ENCODE assay signal across 13 mouse cellular contexts in genomic region chr11:116282912-116283521, GRCm38 (mm10). TPM values are rescaled to one million over a fixed set of nuclear protein-coding genes. Genes with fewer than 3 reads are reported as not detected.
A peak's percentile ranks its signal among the peaks of the same experiment; 100 is the strongest.
DNase-seq lines count a peak whose midpoint lies in the region; ATAC-seq and TF ChIP-seq lines count a peak whose summit lies in the region.
"Had no signal": no experiment of that assay in that cellular context is flagged by ENCODE, and none has a peak within 500 bp of the region (broad histone marks: within the 10 kb centered on the region; RNA-seq: fewer than 3 reads in every experiment).

No protein-coding gene starts in this region.

- no peaks in the 10 kb centered on the region; the same call in 1 of the 2 replicates for H3K4me1 ChIP-seq in forebrain, postnatal 0 days (ENCODE audit: insufficient read depth)
- peaks cover 7% of the 10 kb centered on the region for H3K4me1 ChIP-seq in forebrain, embryonic 12.5 days
- H3K4me1 ChIP-seq in midbrain, embryonic 11.5 days (ENCODE audit: control insufficient read depth, insufficient read depth, low read length): peaks cover 11% of the 10 kb centered on the region
- H3K4me1 ChIP-seq in midbrain, embryonic 10.5 days: peaks cover 23% of the 10 kb centered on the region
- peaks cover 24% of the 10 kb centered on the region for H3K4me1 ChIP-seq in hindbrain, embryonic 15.5 days (replicated peaks)
- peaks cover 18% of the 10 kb centered on the region for H3K4me1 ChIP-seq in neural tube, embryonic 15.5 days

- H3K4me2 ChIP-seq in forebrain, postnatal 0 days (ENCODE audit: low read depth): peak overlapping the region; percentile 7; the same call in 1 of the 2 replicates
- no peak overlapping the region for H3K4me2 ChIP-seq in forebrain, embryonic 12.5 days
- H3K4me2 ChIP-seq in midbrain, embryonic 11.5 days: no peak overlapping the region
- peak overlapping the region; percentile 13 for H3K4me2 ChIP-seq in hindbrain, embryonic 15.5 days
- H3K4me2 ChIP-seq in neural tube, embryonic 15.5 days: peak overlapping the region; percentile 16

- DNase-seq in forebrain, postnatal 0 days: no peak
- DNase-seq in midbrain, embryonic 11.5 days (ENCODE audit: low spot score, missing footprints): peak; percentile 82
- no peak for DNase-seq in midbrain, embryonic 10.5 days (ENCODE audit: low spot score)
- DNase-seq in adrenal gland, postnatal 4 days (ENCODE audit: low spot score in 2 of 2): no peak
- DNase-seq in adrenal gland, postnatal 25 days: no peak
- DNase-seq: lung, adult 18-20 months had no signal

- H3K27me3 ChIP-seq in forebrain, postnatal 0 days (ENCODE audit: insufficient read depth, low read length): peaks cover 41% of the 10 kb centered on the region
- H3K27me3 ChIP-seq in forebrain, embryonic 12.5 days: peaks cover 65% of the 10 kb centered on the region
- H3K27me3 ChIP-seq in midbrain, embryonic 11.5 days (ENCODE audit: control insufficient read depth, insufficient read depth, low read length): peaks cover 53% of the 10 kb centered on the region
- peaks cover 66% of the 10 kb centered on the region for H3K27me3 ChIP-seq in midbrain, embryonic 10.5 days (ENCODE audit: low read depth, poor library complexity, severe bottlenecking)
- H3K27me3 ChIP-seq in hindbrain, embryonic 15.5 days: peaks cover 58% of the 10 kb centered on the region
- H3K27me3 ChIP-seq in neural tube, embryonic 15.5 days (replicated peaks): peaks cover 63% of the 10 kb centered on the region

- ATAC-seq in forebrain, postnatal 0 days: peak; percentile 26; the same call in 1 of the 2 replicates
- no peak for ATAC-seq in forebrain, embryonic 12.5 days (ENCODE audit: low FRiP score)
- ATAC-seq in midbrain, embryonic 11.5 days (ENCODE audit: low FRiP score): no peak
- ATAC-seq in hindbrain, embryonic 15.5 days (ENCODE audit: low FRiP score, low read depth): no peak
- ATAC-seq in neural tube, embryonic 15.5 days (ENCODE audit: low FRiP score): no peak
- ATAC-seq: inflammation-experienced regulatory T-cells, adult 6 months; Patski had no signal

- no peak for TF ChIP-seq CTCF in forebrain, postnatal 0 days (IDR thresholded peaks at IDR 0.05; ENCODE audit: low read depth)

- WGBS in forebrain, postnatal 0 days: 12% methylated on average over 48 of the region's 48 CpGs
- 10% methylated on average over 48 of the region's 48 CpGs for WGBS in forebrain, embryonic 12.5 days
- WGBS in midbrain, embryonic 11.5 days: 12% methylated on average over 48 of the region's 48 CpGs
- WGBS in midbrain, embryonic 10.5 days: 12% methylated on average over 48 of the region's 48 CpGs
- WGBS in hindbrain, embryonic 15.5 days: 10% methylated on average over 48 of the region's 48 CpGs
- WGBS in neural tube, embryonic 15.5 days: 10% methylated on average over 48 of the region's 48 CpGs

- H3K4me3 ChIP-seq in forebrain, postnatal 0 days (ENCODE audit: low read depth, low read length): no peak overlapping the region
- no peak overlapping the region for H3K4me3 ChIP-seq in forebrain, embryonic 12.5 days (replicated peaks)
- no peak overlapping the region for H3K4me3 ChIP-seq in midbrain, embryonic 11.5 days (ENCODE audit: low read depth, low read length)
- H3K4me3 ChIP-seq in midbrain, embryonic 10.5 days: no peak overlapping the region
- H3K4me3 ChIP-seq in hindbrain, embryonic 15.5 days: 0 out of 2 replicates have a peak overlapping the region, but pooled peaks have one; percentile 14
- peak overlapping the region; percentile 7; the same call in 1 of the 2 replicates for H3K4me3 ChIP-seq in neural tube, embryonic 15.5 days (replicated peaks)

- no peak overlapping the region for H3K27ac ChIP-seq in forebrain, postnatal 0 days (ENCODE audit: low read depth, low read length)
- H3K27ac ChIP-seq in forebrain, embryonic 12.5 days: no peak overlapping the region
- H3K27ac ChIP-seq in midbrain, embryonic 11.5 days (ENCODE audit: low read depth, low read length): no peak overlapping the region
- H3K27ac ChIP-seq in midbrain, embryonic 10.5 days (replicated peaks): no peak overlapping the region
- H3K27ac ChIP-seq in hindbrain, embryonic 15.5 days (replicated peaks): no peak overlapping the region
- H3K27ac ChIP-seq in neural tube, embryonic 15.5 days (replicated peaks): no peak overlapping the region

- H3K9ac ChIP-seq in forebrain, postnatal 0 days: no peak overlapping the region
- no peak overlapping the region for H3K9ac ChIP-seq in forebrain, embryonic 12.5 days
- H3K9ac ChIP-seq in midbrain, embryonic 11.5 days (ENCODE audit: low read length): no peak overlapping the region
- no peak overlapping the region for H3K9ac ChIP-seq in hindbrain, embryonic 15.5 days
- H3K9ac ChIP-seq in neural tube, embryonic 15.5 days (replicated peaks): no peak overlapping the region

- H3K36me3 ChIP-seq in forebrain, postnatal 0 days (ENCODE audit: insufficient read depth): peaks cover 8% of the 10 kb centered on the region
- H3K36me3 ChIP-seq in forebrain, embryonic 12.5 days (replicated peaks): peaks cover 9% of the 10 kb centered on the region; the same call in 1 of the 2 replicates
- no peaks in the 10 kb centered on the region for H3K36me3 ChIP-seq in midbrain, embryonic 11.5 days (ENCODE audit: control insufficient read depth, insufficient read depth, low read length)
- peaks cover 10% of the 10 kb centered on the region for H3K36me3 ChIP-seq in midbrain, embryonic 10.5 days
- peaks cover 7% of the 10 kb centered on the region; the same call in 1 of the 2 replicates for H3K36me3 ChIP-seq in hindbrain, embryonic 15.5 days
- H3K36me3 ChIP-seq in neural tube, embryonic 15.5 days: peaks cover 10% of the 10 kb centered on the region

- H3K9me3 ChIP-seq in forebrain, postnatal 0 days (ENCODE audit: low read length): no peaks in the 10 kb centered on the region
- 0 out of 2 replicates have a peak, but pooled peaks cover 4% of the 10 kb centered on the region for H3K9me3 ChIP-seq in forebrain, embryonic 12.5 days
- H3K9me3 ChIP-seq in midbrain, embryonic 11.5 days (ENCODE audit: control insufficient read depth, low read length): no peaks in the 10 kb centered on the region
- H3K9me3 ChIP-seq in midbrain, embryonic 10.5 days (replicated peaks): no peaks in the 10 kb centered on the region
- no peaks in the 10 kb centered on the region for H3K9me3 ChIP-seq in hindbrain, embryonic 15.5 days
- no peaks in the 10 kb centered on the region for H3K9me3 ChIP-seq in neural tube, embryonic 15.5 days (replicated peaks)

RNA-seq across cellular contexts. Expression of gene Galr2, which starts 2.3 kb away (rescaled TPM):
- total RNA-seq in forebrain, postnatal 0 days (2014; rRNA removed): not detected in 2 replicates
- 0.20 and 0.36 TPM in 2 replicates for polyA plus RNA-seq in forebrain, postnatal 0 days (2015; fragmentation: Nextera tagmentation; extraction: Ambion mirVana)
- 0.19 and 0.46 TPM in 2 replicates for polyA plus RNA-seq in forebrain, embryonic 12.5 days (2016; fragmentation: Nextera tagmentation; extraction: Ambion mirVana)
- polyA plus RNA-seq in midbrain, embryonic 11.5 days (2014; fragmentation: Nextera tagmentation; extraction: Ambion mirVana): 0.07 and 0.34 TPM in 2 replicates
- polyA plus RNA-seq in midbrain, embryonic 10.5 days (2016; fragmentation: Nextera tagmentation; extraction: Ambion mirVana): 0.09 and 0.12 TPM in 2 replicates
- polyA plus RNA-seq in hindbrain, embryonic 15.5 days (2015; fragmentation: Nextera tagmentation; extraction: Ambion mirVana): 0.51 and 0.68 TPM in 2 replicates
- polyA plus RNA-seq in neural tube, embryonic 15.5 days (2015; fragmentation: Nextera tagmentation; extraction: Ambion mirVana): 0.47 and 0.52 TPM in 2 replicates
- total RNA-seq in adrenal gland, postnatal 4 days (2021): under 1 TPM; 0.20 to 0.28 TPM
- total RNA-seq in adrenal gland, postnatal 25 days (2021): not detected in 2 replicates
- total RNA-seq: layer of hippocampus, postnatal 25 days; monocyte, adult 5-6 weeks had no signal
- polyA plus RNA-seq: inflammation-experienced regulatory T-cells, adult 6 months had no signal

RNA-seq across cellular contexts. Expression of gene Srp68, which starts 9.0 kb away (rescaled TPM):
- 18.5 and 24.5 TPM in 2 replicates for total RNA-seq in forebrain, postnatal 0 days (2014; rRNA removed)
- 42.4 and 51.3 TPM in 2 replicates for polyA plus RNA-seq in forebrain, postnatal 0 days (2015; fragmentation: Nextera tagmentation; extraction: Ambion mirVana)
- polyA plus RNA-seq in forebrain, embryonic 12.5 days (2016; fragmentation: Nextera tagmentation; extraction: Ambion mirVana): 84.8 and 86.5 TPM in 2 replicates
- polyA plus RNA-seq in midbrain, embryonic 11.5 days (2014; fragmentation: Nextera tagmentation; extraction: Ambion mirVana): 72.8 and 78.6 TPM in 2 replicates
- 96.1 and 106 TPM in 2 replicates for polyA plus RNA-seq in midbrain, embryonic 10.5 days (2016; fragmentation: Nextera tagmentation; extraction: Ambion mirVana)
- 63.9 and 66.1 TPM in 2 replicates for polyA plus RNA-seq in hindbrain, embryonic 15.5 days (2015; fragmentation: Nextera tagmentation; extraction: Ambion mirVana)
- polyA plus RNA-seq in neural tube, embryonic 15.5 days (2015; fragmentation: Nextera tagmentation; extraction: Ambion mirVana): 64.2 and 77.9 TPM in 2 replicates
- total RNA-seq in adrenal gland, postnatal 4 days (2021): 10 to 100 TPM; 79.7 to 81.2 TPM
- 68.1 and 70.9 TPM in 2 replicates for total RNA-seq in adrenal gland, postnatal 25 days (2021)

RNA-seq across cellular contexts. Expression of gene Exoc7, which starts 24.0 kb away (rescaled TPM):
- 91.9 and 103 TPM in 2 replicates for total RNA-seq in forebrain, postnatal 0 days (2014; rRNA removed)
- polyA plus RNA-seq in forebrain, postnatal 0 days (2015; fragmentation: Nextera tagmentation; extraction: Ambion mirVana): 133 and 144 TPM in 2 replicates
- polyA plus RNA-seq in forebrain, embryonic 12.5 days (2016; fragmentation: Nextera tagmentation; extraction: Ambion mirVana): 73.3 and 78.8 TPM in 2 replicates
- 59.9 and 61.3 TPM in 2 replicates for polyA plus RNA-seq in midbrain, embryonic 11.5 days (2014; fragmentation: Nextera tagmentation; extraction: Ambion mirVana)
- 57.6 and 71.6 TPM in 2 replicates for polyA plus RNA-seq in midbrain, embryonic 10.5 days (2016; fragmentation: Nextera tagmentation; extraction: Ambion mirVana)
- polyA plus RNA-seq in hindbrain, embryonic 15.5 days (2015; fragmentation: Nextera tagmentation; extraction: Ambion mirVana): 106 and 108 TPM in 2 replicates
- 113 and 114 TPM in 2 replicates for polyA plus RNA-seq in neural tube, embryonic 15.5 days (2015; fragmentation: Nextera tagmentation; extraction: Ambion mirVana)
- total RNA-seq in adrenal gland, postnatal 4 days (2021): 10 to 100 TPM; 80.2 to 88.5 TPM
- total RNA-seq in adrenal gland, postnatal 25 days (2021): 53.6 and 77.1 TPM in 2 replicates

RNA-seq across cellular contexts. Expression of gene Evpl, which starts 45.1 kb away (rescaled TPM):
- total RNA-seq in forebrain, postnatal 0 days (2014; rRNA removed): 1.5 and 2.3 TPM in 2 replicates
- 0.49 and 1.1 TPM in 2 replicates for polyA plus RNA-seq in forebrain, postnatal 0 days (2015; fragmentation: Nextera tagmentation; extraction: Ambion mirVana)
- 0.61 and 0.65 TPM in 2 replicates for polyA plus RNA-seq in forebrain, embryonic 12.5 days (2016; fragmentation: Nextera tagmentation; extraction: Ambion mirVana)
- polyA plus RNA-seq in midbrain, embryonic 11.5 days (2014; fragmentation: Nextera tagmentation; extraction: Ambion mirVana): 0.26 TPM in 2 replicates
- polyA plus RNA-seq in midbrain, embryonic 10.5 days (2016; fragmentation: Nextera tagmentation; extraction: Ambion mirVana): 0.32 and 0.57 TPM in 2 replicates
- polyA plus RNA-seq in hindbrain, embryonic 15.5 days (2015; fragmentation: Nextera tagmentation; extraction: Ambion mirVana): 1.0 and 1.1 TPM in 2 replicates
- 1.00 and 1.9 TPM in 2 replicates for polyA plus RNA-seq in neural tube, embryonic 15.5 days (2015; fragmentation: Nextera tagmentation; extraction: Ambion mirVana)
- 1 to 10 TPM; 2.2 to 4.3 TPM for total RNA-seq in adrenal gland, postnatal 4 days (2021)
- 1.00 and 1.5 TPM in 2 replicates for total RNA-seq in adrenal gland, postnatal 25 days (2021)
- total RNA-seq: monocyte, adult 5-6 weeks had no signal
- polyA plus RNA-seq: inflammation-experienced regulatory T-cells, adult 6 months had no signal

RNA-seq across cellular contexts. Expression of gene Foxj1, which starts 52.2 kb away (rescaled TPM):
- total RNA-seq in forebrain, postnatal 0 days (2014; rRNA removed): 24.8 and 37.6 TPM in 2 replicates
- polyA plus RNA-seq in forebrain, postnatal 0 days (2015; fragmentation: Nextera tagmentation; extraction: Ambion mirVana): 15.7 and 19.9 TPM in 2 replicates
- 10.3 and 14.3 TPM in 2 replicates for polyA plus RNA-seq in forebrain, embryonic 12.5 days (2016; fragmentation: Nextera tagmentation; extraction: Ambion mirVana)
- 3.5 and 3.8 TPM in 2 replicates for polyA plus RNA-seq in midbrain, embryonic 11.5 days (2014; fragmentation: Nextera tagmentation; extraction: Ambion mirVana)
- polyA plus RNA-seq in midbrain, embryonic 10.5 days (2016; fragmentation: Nextera tagmentation; extraction: Ambion mirVana): 7.1 and 8.4 TPM in 2 replicates
- 13.7 and 23.2 TPM in 2 replicates for polyA plus RNA-seq in hindbrain, embryonic 15.5 days (2015; fragmentation: Nextera tagmentation; extraction: Ambion mirVana)
- 11.3 and 12.1 TPM in 2 replicates for polyA plus RNA-seq in neural tube, embryonic 15.5 days (2015; fragmentation: Nextera tagmentation; extraction: Ambion mirVana)
- under 1 TPM; 0.37 to 0.90 TPM for total RNA-seq in adrenal gland, postnatal 4 days (2021)
- total RNA-seq in adrenal gland, postnatal 25 days (2021): 0.15 TPM in 1 of 2 replicates, not detected in the other
- polyA plus RNA-seq: inflammation-experienced regulatory T-cells, adult 6 months had no signal

Comparison
In these comparisons a context has a peak if more than half of its experiments do, and no peak if none do; other contexts are left out.
1. H3K4me2 ChIP-seq: peak in forebrain, postnatal 0 days (single experiment), hindbrain, embryonic 15.5 days (single experiment) and neural tube, embryonic 15.5 days (single experiment); none in forebrain, embryonic 12.5 days (single experiment) and midbrain, embryonic 11.5 days (single experiment).
2. H3K4me3 ChIP-seq: peak in hindbrain, embryonic 15.5 days (single experiment) and neural tube, embryonic 15.5 days (single experiment); none in forebrain, postnatal 0 days (single experiment), forebrain, embryonic 12.5 days (single experiment), midbrain, embryonic 11.5 days (single experiment) and midbrain, embryonic 10.5 days (single experiment).